Mouse (Mus musculus) cerebral cortex, adult 2 months (tissue): ENCODE measurements around the gene Fat3.

ENCODE experiments used
- WGBS: fragments of 180-500 bp; shearing (Covaris S2); methylation state at CpG from one replicate; pipeline ENCODE4 v1.1.7; 2018; 5-methylcytosine and 5-hydroxymethylcytosine counted together

Gene Fat3

DNA sequence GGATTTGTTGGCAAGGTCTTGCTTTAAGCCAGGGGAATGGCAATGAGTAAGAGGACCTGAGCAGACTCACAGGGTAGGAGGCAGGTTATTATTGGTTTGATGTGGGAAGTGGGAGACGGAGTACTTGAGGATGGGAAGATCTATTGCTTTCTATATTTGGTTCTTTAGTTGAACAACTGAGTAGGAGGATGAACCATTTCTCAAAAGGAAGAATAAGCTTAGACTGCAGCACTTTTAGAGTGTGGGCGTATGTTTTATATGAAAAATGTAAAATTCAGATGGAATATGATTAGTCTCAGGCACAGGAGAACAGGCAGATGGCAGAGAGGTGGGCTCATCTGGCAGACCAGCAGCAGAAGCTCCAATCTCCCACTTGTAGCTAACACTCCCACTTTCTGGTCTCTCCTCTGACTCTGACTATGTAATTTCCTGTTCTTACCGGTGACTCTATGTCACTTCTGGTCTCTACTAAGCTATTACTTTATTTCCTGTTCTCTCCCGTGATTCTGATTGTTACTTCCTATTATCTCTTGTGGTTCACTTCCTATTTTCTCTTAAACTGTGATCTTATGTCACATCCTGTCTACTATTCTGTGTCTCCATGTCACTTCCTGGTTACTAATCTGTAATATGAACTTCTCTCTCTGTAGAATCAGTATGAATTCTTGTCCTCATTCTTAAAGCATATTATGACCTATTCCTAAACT, 387.0 kb downstream of the Fat3 start:
- 40% methylated on average over 4 of the region's 4 CpGs for WGBS

- WGBS = 72% methylated on average over 5 of the region's 5 CpGs
Measured at GRCm38 (mm10) chr9:16107900-16108299, 393.2 kb downstream of the Fat3 start.

GRCm38 (mm10) chr9:16107386-16107785, 393.7 kb downstream of the Fat3 start:
- WGBS = 43% methylated on average over 5 of the region's 5 CpGs

- WGBS = 56% methylated on average over 2 of the region's 2 CpGs
Measured at GRCm38 (mm10) chr9:16098553-16098952, 402.5 kb downstream of the Fat3 start.

DNA sequence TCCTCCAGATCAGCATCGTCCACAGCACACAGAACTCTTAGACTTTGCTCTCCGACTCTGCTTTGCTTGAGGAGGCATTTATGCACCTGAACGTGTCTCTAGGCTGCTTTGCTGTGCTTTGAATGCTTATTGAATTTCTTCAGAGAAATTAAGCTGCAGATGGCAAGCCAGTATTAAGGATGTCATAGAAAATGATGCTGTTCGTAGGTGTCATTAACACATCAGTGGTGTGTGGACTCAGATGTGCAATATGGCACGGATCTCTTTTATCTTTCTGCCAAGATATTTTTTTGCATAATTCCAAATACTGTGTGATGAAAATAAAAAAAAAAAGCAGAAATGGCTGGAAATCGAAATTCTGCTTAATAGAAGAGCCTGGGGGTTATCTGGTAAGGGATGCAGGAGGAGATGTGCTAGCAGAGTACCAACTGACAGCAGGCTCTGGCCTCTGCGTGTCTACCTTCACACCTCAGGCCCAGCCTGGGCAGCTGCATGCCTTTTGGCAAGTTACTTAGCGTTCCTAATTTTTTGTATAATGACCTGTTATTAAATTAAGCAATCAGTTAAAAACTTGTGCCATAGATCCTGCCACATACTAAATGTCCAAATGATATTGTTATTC, 407.9 kb downstream of the Fat3 start:
- 69% methylated on average over 8 of the region's 8 CpGs for WGBS

DNA sequence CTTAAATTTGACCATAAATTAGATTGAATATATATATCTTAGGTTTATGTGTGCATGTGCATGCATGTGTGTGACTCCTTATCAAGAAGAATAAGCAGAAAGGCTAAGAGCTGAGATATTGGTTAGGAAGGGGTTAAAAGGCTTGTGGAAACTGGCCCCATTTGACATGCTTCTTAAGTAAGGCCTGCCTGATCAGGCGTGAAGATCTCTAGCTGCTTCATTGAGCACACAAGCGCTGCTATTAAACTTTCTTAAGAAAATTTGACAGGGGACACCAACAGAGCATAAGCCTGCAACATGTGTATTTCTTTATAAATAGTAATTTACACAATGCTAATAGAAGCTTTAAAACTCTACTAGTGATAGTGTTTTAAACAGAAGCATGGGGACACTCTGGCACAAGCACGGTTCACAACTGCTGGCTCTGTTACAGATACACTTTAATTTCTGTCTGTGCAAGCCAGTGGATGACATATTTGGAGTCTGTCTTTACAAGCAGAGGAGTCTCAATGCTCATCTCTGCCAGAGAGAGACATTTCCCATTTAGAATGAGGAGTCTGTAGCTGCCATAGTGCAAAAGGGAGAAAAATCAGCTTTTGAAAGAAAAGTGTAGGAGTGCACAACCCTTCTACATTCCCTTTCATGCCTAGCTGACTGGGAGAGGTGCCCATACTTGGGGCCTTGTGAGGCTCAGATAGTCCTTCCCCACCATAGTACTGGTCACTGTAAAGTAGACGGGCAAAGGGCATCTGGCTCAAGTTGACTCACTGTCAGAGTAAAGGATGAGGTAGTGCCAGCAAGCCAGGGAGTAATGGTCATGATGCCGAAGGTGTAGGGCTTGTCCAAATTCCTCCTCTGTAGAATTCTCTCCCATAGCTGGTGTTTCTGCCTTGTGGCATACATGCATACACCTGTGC, 408.8 kb downstream of the Fat3 start:
- 64% methylated on average over 5 of the region's 5 CpGs for WGBS

DNA sequence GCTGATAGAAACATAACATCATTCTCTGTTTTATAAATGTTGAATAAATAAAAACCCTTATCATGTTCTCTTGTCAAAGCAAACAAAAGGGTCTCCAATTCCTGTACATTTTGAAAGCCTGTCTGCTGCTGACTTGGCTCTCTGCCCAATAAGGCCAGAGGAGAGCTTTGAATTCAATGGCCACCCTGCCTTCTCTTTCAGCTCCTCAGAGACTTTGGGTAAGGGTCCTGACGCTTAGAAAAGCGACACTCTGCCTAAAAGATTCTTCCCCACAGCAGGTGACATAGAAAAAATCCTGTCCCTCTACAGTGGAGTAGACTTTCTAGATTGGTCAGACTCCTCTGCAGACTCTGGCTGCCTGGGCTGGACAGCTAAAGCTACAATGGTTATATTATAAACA, 421.8 kb downstream of the Fat3 start:
- WGBS = 54% methylated on average over 2 of the region's 2 CpGs

DNA sequence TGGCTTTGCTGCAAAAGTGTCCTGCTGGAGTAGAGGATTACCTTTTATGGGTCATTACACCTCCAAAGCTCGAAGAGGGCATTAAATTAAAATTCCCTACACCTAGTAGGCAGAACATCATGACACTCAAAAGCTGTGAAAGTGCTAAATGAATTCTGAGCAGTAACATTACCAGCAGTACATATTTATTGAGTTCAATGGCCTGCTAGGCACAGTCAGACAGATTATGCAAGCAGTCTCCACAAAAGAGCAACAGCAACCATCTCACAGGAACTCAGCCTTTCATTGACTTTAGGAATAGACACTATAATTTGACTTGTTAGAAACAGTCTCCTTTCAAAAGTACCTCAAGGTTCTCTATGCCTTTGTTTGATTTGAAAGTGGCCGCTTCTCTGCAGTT, 426.4 kb downstream of the Fat3 start:
- 70% methylated on average over 2 of the region's 2 CpGs for WGBS

GRCm38 (mm10) chr9:16074116-16074515, 427.0 kb downstream of the Fat3 start:
- WGBS = 74% methylated on average over 6 of the region's 6 CpGs

GRCm38 (mm10) chr9:16063447-16063846, 437.6 kb downstream of the Fat3 start:
- 54% methylated on average over 4 of the region's 4 CpGs for WGBS

GRCm38 (mm10) chr9:16046686-16047085, 454.4 kb downstream of the Fat3 start:
- WGBS = 87% methylated on average over 2 of the region's 2 CpGs

- 76% methylated on average over 3 of the region's 3 CpGs for WGBS
Measured at GRCm38 (mm10) chr9:16037375-16037774, 463.7 kb downstream of the Fat3 start.

DNA sequence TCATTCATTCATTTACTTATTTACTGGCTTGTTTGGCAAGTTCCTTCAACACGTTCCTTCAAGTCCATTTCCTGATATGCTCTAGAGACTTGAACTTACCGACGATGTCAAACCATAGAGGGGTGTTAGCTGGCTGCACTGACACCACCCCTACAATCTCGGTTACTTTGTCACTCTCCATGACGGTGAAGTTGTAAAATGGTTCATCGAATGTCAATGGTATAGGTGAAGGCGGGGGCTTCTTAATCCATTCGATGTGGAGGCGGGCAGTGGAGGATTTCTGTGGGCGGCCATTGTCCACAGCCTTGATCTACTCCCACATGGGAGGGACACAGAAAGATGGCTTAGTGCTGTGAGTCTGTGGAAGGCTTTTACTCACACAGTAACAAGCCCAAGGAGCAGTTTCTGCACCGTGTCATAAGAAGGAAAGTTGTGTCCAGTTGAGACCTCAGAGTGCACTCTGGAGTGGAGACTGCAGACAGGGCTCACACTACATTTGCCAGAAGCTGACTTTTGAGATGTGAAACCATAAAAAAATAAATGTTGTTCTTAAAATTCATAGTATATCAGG, 471.3 kb downstream of the Fat3 start:
- 79% methylated on average over 11 of the region's 11 CpGs for WGBS

DNA sequence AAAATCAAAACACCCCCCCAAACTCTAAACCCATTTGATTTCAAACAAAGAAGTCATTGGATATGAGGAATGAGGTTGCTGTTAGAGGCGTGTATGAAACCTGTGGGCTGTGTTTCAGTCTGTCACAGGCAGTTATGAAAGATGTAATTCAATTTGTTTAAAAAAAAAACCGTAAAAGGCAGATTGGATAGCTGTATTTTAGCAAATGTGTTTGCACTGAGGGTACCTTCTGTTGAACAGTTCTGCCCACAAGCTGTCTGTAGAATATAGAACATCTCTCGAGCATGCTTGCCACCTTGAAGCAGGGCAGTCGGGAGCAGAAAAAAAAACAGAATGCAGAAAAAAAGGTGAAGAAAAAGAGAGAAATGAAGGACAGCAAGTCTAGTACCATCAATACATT, 472.0 kb downstream of the Fat3 start:
- 46% methylated on average over 4 of the region's 4 CpGs for WGBS

- 26% methylated on average over 4 of the region's 4 CpGs for WGBS
Measured at GRCm38 (mm10) chr9:16028394-16028911, 472.6 kb downstream of the Fat3 start.

DNA sequence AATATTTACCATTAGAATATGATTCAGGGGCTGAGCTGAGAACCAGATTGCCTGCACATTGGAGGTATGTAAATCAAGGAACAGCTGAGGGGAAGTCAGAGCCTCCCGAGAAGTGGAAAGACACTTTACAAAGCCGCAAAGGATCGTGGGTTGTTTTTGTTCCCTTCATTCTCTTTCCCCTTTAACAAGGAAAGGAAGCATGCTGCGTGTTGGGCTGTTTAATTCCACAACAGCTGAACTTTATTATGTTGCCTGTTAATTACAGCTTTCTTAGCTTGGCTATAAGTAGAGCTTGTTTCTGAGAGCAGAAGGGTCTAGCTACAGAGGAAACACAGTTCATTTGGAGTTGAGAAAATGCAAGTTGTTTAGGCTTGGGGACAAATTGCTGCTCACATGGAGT, 475.0 kb downstream of the Fat3 start:
- 33% methylated on average over 4 of the region's 4 CpGs for WGBS

- WGBS = 70% methylated on average over 7 of the region's 7 CpGs
Measured at GRCm38 (mm10) chr9:16024706-16025105, 476.4 kb downstream of the Fat3 start.

- WGBS = 54% methylated on average over 2 of the region's 2 CpGs
Measured at GRCm38 (mm10) chr9:16014115-16014514, 487.0 kb downstream of the Fat3 start.

DNA sequence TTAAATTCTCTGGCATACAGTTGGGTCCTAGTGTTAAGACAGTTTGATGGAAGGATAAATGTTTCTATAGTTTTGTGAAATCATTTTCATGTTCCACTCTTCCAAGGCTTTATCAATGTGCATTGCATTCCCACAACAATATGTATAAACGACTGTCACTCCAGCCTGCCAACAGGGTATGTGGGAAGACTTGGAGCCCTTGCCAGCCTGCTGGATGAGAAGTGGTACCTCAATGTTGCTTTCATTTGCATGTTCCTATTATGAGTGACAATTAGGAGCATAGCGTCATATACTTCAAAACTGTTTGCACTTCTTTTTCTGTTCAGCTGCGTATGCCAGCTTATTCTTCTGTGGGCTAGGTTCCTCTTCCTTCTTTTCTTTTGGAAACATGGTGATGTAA, 489.7 kb downstream of the Fat3 start:
- WGBS = 62% methylated on average over 3 of the region's 3 CpGs

DNA sequence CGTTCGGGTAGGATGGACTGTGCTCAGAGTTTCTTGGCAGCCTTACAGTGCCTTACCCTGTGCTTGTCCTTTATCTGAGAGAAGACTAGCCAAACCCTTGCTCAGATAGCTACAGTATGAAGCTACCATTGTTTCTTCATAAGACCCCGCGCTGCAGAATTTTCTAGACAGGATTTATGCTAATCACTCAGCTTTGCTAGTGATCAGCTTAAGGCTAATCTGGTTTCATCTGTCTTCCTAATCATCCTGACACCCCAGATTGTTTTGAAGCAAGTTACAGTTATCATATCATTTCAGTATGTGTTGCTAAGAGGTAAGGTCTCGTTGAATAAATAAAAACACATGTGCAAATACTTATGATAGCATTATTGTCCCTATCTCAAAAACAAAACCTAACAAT, 493.6 kb downstream of the Fat3 start:
- 86% methylated on average over 5 of the region's 5 CpGs for WGBS

- whole genome bisulfite sequencing = 41% methylated on average over 1 of the region's 1 CpGs
Measured at GRCm38 (mm10) chr9:16002991-16003390, 498.1 kb downstream of the Fat3 start.

DNA sequence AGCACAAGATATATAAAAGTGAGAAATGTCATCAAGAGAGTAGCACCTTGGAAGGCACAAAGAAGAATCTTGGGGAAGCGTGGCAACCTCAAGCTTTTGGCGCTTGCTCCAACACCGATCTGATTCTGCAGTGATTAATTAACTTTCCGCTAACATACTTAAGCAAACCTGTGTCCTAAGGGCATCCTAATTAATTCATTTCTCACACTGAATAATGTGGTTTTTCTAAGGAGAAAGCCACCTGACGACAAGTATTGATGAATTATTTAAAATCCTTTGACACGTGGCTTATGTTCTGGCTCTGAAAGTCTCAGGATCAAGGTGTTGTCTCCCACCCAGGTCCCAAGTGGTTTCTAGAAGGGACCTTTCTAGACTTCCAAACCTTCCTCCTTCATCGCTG, 506.3 kb downstream of the Fat3 start:
- 80% methylated on average over 7 of the region's 7 CpGs for WGBS
